Mouse (Mus musculus) spleen, adult 12 weeks (tissue): Measurements from ENCODE around the gene Mrpl54.

ENCODE experiments used
- DNase-seq: peaks from one replicate; pipeline ENCODE4 v3.0.0; 2022; ENCODE audit warnings: low spot score

Gene Mrpl54

DNA sequence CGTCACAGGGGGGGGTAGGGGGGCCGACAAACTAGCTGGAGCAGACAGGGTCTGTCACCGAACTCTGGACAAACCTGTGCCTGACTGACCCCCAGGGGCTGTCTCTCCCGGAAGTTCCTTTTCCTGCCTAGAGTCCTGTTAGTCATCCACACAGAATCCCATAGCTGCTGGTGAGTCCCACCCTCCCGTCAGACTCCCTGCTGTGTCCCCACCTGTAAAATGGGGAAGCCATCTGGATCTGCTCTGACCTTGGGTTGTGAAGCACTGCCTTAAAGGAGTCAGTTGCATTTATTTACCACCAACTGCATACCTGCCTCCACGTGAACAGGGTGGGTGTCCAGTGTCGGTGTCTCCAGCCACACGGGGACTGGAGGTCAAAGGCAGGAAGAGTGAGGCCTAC, 27.7 kb upstream of the Mrpl54 start:
- no peak for DNase-seq

DNA sequence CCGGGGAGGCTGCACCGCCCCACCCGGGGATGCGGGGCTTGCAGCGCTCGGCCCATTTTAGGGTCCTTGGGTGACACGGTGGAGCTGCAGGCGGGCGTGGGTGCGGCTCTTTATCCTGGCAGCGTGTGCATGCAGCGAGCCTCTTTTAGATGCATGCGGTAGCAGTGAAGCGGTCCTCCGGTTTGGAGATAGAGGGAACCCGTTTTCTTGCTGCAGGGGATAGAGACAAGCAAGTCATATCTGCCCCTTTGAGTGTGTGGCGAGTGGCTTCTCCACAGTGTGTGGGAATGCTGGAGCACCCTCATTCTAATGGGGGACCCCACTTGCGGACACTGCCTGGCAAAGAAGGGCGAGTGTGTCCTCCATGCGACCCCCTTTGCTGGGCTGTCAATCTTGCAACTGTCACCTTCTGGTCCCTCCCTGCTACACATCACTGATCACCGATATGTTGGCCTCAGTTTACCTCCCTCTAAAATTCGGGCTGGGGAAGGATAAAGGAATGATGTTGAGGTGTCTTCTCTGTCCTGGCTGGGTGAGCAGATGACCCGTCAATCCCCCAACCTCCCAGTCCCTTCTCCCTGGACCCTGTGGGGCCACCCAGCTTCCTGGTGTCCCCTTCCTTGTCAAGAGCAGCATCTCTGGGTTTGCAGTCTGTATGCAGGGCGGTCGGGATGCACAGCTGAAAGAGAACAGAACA, 26.7 kb upstream of the Mrpl54 start:
- no peak for DNase-seq

DNA sequence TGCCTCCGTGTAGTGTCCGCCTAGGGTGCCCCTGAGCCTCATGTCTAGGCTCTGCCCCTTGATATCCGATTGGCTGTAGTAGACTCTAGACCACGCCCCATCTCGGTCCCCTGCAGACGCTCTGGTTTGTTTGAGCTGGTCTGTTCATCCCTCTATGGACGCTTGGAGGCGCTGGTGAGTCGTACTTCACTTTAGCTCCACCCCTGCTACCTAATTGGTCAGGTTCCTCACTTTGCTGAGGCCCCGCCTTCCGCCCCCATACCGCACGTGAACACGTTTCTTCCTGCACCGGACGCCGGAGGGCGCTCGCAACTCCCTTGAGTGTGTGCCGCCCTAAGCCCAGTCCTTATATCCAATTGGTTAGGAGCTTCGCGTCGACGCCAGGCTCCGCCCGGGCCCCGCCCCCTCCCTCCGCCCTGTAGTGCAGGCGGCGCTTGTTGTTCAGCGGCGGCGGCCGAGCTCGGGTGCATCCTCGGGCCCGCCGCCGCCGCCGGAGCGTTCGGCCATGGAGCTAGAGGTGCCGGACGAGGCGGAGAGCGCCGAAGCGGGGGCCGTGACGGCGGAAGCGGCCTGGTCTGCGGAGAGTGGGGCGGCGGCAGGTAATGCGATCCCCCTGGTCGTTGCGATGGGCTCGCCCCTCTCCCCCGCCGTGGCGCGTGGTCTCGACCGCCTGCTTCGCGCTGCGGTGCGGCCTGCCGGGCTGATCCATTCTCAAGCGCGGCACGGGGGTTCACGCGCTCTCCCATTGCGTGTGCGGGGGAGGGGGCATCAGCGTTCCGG, 26.0 kb upstream of the Mrpl54 start, which contains the start of gene Pip5k1c:
Gene Pip5k1c, plus strand, starts transcription at position 410 of the 780 bp plus-strand sequence.
- peak; percentile 99 for DNase-seq

DNA sequence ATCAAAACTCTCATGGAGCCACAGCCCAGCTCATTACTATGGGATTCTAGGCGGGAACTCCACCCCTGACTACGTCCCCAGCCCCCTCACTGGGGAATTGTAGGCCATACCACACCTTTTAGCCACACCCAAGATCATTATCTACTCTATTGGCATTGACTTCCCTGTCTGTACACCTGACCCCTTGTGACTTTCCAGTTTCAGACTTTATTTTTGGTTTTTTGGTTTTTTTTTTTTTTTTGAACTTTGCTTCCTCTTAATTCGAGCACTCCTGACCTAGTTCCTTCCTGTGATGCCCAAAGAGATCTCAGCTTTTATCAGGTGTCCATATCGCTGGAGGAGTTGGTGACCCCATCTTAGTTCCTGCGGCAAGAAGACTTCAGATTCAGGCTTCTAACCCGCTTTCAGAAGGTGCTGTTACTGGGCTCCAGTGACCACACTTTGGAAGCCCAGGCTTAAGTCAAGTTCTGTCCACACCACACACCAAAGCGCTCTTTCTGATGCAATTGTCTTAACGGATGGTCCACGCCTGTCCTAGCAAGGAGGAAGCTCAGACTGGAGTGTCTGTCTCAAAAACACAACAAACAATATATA, 24.9 kb upstream of the Mrpl54 start, which contains the start of gene Tjp3:
Gene Tjp3, minus strand, starts transcription at position 71 of the 594 bp plus-strand sequence.
- DNase-seq: no peak

DNA sequence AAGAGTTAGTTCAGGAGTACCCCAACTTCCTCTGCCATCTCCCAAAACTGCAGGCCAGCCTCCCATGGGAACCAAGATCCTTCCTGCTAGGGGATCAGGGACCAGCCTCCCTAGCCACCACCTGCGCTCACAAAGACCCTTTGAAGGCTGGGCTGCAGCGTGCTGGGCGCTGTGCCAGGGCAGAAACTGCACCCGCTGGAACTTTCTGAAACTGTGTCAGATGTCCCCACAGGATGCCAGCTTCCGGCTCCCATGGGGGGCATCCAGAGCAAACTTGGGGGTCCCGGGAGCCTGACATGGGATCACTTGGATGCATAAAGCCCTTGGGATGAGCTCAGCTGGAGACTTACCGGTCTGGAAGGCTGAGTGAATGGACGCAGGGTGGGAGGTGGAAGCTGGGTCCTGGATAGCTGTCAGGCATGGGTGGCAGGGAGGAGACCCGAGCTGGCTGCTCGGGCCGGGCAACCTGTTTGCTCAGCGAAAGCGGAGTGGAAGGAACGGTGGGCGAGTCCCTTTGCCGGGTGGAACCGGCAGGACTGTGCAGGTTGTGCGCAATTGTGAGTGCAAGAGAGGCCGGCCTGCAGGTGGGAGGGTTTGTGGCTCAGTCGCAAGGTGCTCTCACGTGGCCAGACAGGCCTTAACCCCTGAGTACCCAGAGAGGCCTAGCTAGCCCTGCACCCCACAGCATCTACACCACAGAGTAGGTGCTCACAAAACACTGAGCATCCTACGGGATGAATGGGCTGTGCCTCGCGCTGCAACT, 24.1 kb upstream of the Mrpl54 start:
- DNase-seq: no peak

DNA sequence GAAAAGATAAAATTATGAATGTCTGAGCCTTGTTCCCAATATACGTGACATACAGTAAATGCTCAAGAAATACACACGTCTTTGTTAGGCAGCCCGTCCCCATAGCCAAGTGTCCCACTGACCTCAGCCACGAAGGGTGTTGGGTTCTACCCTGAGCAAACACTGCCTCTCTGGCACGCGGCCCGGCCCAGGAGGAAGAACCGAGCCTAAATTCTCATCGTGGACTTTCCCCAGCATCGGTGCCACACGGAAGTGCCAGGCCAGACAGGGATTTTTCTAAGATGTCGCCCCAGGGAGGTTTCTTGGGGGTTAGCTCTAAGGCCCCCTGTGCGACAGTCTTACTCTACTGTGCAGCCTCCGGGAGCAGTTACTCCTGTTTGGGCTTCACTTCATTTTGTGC, 23.1 kb upstream of the Mrpl54 start:
- no peak for DNase-seq

DNA sequence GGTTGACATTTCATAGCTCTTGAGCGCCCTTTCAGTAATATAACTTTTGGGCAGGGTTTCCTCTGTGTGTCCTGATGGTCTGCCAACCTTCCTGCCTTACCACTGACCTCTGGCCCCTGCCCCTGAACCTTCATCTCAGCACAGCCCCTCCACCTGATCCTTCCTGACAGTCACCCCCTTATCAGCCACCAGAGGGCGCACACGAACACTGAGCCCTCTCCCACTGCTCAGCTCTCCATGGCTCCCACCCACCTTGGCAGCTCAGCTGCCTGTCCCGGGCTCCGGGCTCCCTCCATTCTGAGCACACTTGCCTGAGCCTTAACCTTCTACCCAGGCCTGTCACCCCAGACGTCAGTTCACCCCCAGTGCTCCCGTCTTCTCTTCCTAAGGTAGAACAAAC, 22.5 kb upstream of the Mrpl54 start:
- DNase-seq: no peak

DNA sequence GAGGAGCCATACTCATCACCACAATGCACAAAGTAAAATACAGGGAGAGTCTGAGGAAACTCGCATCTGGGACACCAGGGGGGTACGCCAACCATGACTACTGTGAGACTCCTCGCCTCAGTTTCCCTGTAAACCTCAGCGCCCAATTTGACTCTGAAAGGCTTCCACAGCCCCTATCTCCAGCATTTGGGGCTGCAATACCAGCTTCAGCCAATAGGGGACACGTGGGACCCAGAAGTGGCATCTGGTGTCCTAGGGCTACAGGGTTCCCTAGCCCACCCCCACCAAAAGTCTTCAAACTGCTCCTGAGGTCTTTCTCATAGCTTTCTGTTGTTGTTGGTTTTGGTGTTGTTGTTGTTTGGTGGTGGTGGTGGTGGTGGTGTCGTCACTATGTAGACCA, 21.9 kb upstream of the Mrpl54 start:
- no peak for DNase-seq

DNA sequence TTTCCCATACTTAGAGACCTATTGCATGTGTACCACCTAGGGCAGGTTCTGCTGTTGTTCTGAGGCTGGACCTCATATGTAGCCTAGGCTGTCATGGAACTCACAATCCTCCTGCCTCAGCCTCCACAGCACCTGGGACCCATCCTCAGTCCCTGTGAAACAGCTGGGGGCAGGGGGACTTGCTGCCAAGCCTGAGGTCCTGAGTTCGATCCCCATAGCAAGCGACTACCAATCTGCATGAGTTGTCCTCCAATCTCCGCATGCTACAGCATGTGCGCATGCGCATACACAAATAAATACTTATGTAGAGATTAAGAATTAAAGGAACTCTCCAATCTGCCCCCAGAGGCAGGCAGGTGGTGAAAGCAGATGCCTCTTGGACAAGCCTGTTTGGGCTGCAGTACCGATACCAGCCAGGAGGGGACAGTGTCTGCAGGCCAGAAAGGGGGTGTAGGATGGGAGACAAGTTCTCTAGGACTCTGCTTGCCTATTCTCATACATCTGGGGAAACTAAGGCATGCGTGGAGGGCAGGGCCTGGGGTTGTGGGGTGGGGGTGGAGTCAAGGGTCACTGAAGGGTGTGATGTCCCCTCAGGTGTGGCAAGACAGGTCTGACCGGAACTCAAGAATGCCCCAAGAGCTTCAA, 20.9 kb upstream of the Mrpl54 start:
- DNase-seq: peak; percentile 64

DNA sequence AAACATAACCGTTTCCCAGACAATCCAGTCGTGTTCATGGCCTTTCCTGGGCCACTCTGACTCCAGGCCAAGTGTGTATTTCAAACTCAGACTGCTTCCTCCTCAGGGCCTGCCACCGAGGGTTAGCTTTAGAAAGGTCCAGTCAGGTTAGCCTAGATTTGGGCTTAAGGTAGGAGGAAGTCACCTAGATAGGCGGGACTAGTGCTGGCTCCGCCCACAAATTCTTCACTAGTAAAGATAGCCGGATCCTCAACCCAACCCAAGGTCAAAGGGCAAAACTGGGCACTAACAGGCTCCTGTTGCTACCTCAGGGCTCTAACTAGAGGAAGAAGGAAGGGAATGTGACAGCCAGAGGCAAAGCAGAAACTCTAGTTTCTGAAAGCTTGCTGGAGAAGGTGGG, 19.9 kb upstream of the Mrpl54 start:
- no peak for DNase-seq

DNA sequence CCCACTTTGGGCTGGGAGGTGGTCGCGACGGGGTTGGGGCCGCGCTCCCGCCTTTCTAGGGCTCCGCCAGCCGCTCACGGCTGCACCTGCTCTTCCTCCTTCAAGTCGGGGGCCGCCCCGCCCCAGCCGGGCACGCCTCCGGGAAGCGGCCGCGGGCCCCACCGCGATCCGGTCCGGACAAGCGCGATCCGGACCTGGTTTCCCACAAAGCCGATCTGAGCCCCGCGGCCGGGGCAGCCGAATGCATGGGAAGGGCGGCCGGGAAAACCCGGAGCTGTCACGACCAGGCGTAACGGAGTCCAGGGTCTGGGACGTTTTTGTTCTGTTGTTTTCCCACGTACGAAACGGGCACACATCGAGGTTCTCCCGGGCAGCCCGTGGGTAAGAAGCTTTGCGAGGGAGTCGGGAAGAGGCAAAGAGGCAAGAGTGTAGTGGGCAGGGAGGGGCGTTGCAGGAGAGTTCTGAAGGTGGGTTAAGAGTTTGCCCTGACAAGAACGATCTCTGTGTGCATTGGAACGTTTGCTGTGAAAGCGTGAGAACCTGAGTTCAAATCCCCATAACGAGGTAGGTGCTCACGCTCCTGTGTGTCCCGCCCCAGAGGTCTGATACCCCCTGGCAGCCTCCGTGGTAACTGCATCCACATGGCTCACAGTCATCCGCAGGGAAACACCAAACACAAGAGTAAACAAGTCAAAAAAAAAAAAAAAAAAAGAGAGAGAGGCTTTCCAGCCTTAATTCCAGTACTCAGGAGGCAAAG, 19.1 kb upstream of the Mrpl54 start:
- DNase-seq: peak; percentile 81

DNA sequence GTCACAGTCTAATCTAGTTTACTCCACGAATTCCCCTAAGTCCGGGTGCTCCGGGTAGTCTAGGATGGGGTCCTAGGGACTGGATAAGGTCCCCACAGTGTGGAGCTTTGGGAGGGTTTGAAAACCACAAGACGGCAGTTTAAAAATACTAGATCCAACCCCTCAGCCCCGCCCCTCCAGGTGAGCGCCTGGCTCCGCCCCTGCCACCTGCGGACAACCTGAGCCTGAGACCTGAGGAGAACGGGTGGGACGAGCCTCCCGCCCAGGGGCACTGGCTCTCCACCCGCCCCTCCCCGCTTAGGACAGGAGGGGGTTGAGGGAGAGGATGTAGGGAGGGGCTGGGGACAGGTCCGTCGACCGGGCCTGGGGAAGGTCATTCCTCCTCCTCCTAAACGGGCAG, 18.0 kb upstream of the Mrpl54 start:
- DNase-seq: no peak

DNA sequence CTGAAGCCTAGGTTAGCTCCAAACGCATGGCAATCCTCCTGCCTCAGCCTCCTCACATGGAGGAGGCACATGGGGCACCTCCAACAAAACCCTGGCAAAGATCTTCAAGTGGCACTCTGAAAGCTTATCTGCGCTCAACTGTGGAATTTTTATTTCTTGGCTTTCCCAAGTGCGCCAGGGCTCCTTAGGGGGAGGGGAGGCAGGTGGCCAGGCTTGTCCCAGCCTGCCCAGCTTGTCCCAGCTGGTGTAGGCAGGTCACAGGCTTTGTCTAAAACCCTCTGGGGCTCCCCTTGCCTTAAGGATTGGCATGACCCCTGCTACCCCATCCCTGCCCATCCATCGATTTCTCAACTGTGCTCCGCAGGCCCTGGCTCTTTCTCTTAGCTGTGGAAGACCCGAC, 17.5 kb upstream of the Mrpl54 start:
- no peak for DNase-seq

DNA sequence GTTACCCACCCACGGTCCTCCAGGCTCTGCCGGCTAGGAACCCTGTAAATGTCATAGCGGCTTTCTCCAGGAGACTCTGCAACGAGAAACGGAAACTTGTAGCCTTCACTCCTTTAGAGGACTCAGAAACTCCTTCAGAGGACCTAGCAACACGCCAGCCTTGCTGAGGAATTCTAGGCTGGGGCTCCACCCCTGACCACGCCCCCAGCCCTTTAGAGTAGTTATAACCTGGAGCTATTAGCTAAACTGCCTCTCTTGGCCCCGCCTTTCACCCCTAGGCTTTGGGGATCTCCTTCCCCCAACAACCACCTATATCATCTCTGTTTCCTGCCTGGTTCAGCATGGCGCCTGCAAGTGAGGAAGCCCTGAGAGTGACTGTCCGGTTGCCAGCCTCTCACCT, 12.8 kb upstream of the Mrpl54 start:
- DNase-seq: no peak

DNA sequence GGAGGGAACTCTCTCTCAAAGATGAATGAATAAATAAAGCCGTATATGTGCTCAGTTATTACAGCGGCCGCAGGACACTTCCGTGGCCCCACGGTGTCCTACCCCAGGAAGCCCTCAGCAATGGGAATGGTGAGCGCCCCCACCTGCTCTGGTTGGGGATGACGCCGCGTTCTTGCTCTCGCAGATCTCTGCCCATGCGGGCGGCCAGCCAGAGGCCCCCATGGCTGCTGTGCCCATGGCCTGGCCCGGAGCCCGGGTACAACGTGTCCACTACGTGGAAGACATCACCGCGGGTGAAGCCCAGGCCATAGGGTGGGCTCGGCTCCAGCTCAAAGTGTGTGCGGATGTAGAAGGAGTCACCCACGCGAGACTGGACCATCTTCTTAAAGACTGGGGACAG, 10.9 kb upstream of the Mrpl54 start:
- no peak for DNase-seq

DNA sequence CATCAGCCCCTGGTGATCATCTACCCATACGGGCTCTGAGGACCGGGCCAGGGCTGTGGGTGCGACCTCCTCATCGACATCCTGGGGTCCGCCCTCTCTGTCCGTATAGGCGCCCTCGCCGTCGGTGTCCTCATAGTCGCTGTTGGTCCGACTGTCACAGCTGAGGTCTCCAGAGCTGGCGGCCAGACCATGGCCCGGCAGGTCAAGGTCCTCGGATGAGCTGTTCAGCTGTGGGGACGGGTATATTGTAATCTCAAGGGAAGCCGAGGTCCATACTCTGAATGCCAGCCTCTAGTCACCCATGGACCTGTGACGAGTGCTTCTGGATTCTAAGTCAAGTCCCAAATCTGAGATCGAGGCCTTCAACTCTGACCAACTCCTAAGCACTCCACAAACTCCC, 7.1 kb upstream of the Mrpl54 start:
- no peak for DNase-seq

DNA sequence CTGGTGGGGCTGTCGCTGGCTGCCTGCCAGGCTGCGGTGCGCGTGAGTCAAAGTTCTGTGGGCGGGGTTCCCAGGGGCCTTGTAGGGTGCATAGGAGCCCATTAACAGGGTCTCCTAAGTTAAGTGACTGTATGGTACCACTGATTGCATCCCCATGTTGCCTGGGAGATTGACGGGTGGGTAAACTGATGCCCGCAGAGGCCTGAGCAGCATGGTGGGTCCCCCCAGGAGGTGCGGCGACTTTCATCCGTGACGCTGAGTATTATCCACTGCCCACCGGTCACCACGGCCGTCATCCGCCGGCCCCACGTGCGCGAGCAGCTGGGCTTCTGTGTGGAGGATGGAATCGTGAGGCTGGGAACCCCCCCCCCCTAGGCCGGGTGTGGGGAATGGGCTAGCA, 5.6 kb upstream of the Mrpl54 start:
- no peak for DNase-seq

DNA sequence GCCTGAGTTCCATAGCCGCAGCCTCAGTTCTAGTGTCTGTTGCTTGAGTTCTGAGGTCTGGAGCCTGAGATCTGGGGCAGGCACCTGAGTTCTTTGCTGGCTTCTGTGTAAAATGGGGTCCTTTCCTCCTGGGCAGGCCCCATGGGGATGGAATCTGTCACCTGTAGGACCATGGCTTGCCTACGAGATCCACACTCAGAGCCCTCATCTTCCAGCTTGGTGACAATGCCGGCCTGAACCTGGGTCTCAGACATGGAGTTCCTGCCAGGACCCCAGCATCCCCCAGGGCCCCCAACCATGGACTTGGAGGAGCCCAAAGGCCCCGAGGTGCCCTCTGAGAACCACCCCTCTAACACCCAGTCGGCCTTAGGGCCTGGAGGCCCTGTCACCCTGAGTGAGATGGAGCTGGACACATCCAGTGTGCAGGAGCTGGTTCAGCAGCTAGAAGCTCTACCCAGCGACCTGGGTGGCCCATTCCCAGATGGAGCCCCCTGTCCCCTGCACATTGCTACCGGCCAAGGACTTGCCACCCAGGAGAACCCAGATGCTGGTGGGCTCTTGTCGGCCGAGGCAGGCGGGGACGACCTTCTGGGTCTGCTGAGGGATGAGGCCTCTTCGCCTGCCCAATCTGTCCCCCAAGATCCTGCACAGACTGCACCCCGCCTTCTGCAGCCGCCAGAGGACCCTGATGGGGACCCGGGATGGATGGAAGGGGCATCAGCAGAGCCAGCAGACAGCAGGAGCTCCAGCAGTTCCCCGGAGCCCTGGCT, 2.1 kb upstream of the Mrpl54 start:
- no peak for DNase-seq

DNA sequence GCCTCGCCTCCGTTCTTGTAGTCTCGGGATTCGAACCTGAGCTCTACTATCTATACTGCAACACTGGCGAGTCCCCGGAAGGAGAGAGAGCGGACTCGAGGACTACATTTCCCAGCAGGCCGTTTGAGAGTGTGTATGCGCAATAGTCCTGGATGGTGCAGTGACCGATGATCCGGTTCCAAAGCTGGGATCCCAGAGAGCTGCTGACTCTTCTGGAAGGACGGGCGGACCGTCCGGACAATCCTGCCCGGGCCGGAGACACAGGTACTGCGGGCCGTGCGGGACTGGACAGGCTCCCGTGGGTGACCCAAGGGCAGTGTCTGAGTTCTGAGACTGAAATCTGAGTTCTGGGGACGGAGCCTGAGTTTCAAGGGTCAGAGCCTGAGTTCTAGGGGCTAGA, 1.3 kb upstream of the Mrpl54 start:
- peak; percentile 62 for DNase-seq

DNA sequence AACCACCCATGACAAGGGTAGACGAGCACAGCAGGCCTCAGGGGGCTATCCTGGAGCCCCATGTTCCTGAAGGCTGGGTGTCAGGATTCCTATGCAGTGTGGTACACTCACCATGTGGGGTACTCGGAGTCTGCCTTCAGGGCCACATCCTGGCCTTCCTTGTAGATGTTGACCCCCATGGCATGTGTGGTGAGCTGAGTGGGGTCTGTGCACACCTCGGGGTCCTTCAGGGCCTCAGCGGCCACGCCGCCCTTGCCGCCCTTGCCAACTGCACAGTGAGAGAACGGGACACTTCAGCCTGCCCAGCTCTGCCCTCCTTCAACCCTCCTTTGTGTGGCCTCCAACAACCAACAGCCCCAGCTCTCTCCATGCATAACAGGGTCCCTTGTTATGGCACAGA, 1.2 kb downstream of the Mrpl54 start:
- DNase-seq: no peak
